Mouse (Mus musculus) liver, adult 2 months (tissue): ENCODE results near the gene Fam19a1.

Source experiments
- CTCF ChIP-seq: fragments of 200-500 bp; IDR thresholded peaks from 2 replicates; pipeline ENCODE4 v1.5.1; 2011; ENCODE audit warnings: low read depth, low read length, control low read depth
- POLR2A ChIP-seq: fragments of 200-500 bp; IDR thresholded peaks from 2 replicates; pipeline ENCODE4 v1.6.1; 2011; ENCODE audit warnings: low read length, control low read depth; ENCODE audit not compliant: insufficient read depth; ENCODE audit errors: extremely low read depth

- TF ChIP-seq CTCF (no peak), POLR2A (no peak)
Measured at GRCm38 (mm10) chr6:96287377-96287776, 174.4 kb downstream of the Fam19a1 start.
